Mouse (Mus musculus): Measurements from ENCODE around the gene Klf5.

Gene Klf5

DNA sequence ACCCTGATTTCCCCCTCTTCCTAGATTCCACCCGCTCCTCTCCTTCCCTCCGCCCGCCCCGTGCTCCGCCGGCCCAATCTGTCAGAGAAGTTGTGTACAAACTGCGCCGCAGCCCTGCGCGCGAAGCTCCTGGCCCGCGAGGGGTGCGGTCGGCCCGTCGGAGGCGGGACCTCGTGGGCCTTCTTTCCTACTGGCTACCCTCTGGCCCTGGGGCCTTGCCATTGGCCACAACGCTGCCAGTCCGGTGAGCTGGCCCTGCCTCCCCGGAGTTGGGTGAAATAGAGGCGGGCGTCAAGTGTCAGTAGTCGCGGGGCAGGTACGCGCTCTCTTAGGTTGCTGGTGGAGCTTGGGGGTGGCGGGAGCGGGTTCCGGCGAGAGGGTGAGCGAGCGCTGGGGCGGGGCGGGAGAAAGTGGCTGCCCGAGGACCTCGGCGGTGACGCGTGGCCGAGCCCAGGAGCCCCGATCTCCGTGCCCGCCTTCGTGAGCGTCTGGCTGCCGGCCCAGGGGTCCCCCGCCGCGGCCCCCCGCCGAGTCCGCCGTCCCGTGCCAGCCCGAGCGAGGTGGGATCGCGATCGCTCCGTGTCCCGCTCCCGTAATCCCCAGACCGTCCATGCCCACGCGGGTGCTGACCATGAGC is at the start of gene Klf5:
Gene Klf5 (plus strand): TSS at position 307 of the 637 bp plus-strand sequence.
- DNase-seq (ENCODE audit: low spot score in 2 of 2), result peak; percentile 71 to 72

DNA sequence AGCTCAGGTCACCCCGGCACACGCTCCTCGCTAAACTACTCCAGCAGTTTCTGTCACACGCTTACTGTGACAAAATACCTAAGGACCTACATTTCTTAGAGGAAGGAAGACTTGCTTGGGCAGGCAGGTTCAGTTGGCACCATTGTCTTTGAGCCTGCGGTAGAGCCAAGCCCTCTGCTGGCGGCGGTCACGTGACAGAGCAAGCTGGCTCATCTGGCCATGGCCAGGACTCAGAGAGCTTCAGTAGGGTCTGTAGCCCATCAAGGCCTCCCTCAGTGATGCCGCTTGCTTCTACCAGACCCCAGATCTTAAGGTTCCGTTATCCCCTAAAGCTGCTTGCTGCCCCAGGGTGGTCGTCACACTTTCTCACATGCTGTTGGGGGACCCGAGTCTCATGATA is 36.5 kb upstream of the Klf5 start:
- no peak for DNase-seq (ENCODE audit: low spot score in 2 of 2)

DNA sequence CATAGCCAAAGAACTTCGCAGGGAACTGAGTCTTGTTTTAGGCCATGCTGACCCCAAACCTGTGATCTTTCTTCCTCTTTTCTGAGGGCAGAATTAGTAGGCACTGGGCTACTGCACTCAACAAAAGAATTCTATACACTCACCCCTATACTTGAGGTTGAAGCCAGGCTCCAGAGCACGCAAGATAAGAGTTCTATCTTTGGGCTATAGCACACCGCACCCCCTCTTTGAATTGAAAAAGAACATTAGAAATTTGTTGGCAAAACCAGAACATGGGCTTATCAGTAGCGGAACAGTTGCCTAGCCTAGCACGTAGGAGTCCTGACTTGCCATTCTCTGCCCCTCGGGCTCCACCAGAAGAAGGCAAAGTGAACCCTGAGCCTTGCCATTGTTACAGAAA is 34.7 kb upstream of the Klf5 start:
- no peak for DNase-seq (ENCODE audit: low spot score in 2 of 2)

DNA sequence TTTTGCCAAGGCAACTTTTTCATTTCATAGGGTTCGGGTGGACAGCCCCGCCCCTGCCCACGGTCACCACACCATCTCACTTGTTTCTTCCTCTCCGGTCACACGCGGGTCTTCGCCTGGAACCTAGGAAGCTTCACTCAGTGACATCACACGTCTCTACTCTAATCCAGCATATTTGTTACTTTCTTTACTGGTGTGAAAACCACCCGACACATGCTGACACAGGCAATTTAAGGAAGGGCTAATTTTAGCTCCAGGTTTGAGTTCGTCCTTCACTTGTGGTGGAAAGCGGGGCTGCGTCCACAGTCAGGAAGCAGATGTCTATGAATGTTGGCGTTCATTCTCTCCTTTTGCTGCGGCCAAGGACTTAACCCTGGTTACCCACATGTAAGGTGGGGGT is 32.7 kb upstream of the Klf5 start:
- DNase-seq (ENCODE audit: low spot score in 2 of 2), result peak; percentile 5 to 14

DNA sequence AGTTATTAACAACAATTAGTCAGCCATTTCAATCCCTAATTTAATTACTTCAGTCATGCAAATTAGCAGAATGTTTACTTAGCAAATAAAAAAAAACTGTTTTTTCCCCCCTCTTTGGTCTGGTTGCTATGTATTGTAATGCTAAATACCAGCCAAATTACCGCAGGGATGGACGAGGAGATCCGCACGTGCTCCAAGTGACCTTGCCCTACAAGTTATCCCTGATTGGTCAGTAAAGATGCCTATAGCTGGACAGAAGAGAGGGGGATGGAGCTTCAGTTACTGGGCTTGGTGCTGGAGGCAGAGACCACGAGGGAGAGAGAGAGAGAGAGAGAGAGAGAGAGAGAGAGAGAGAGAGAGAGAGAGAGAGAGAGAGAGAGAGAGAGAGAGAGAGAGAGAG is 31.7 kb upstream of the Klf5 start:
- DNase-seq (ENCODE audit: low spot score in 2 of 2), result no peak

DNA sequence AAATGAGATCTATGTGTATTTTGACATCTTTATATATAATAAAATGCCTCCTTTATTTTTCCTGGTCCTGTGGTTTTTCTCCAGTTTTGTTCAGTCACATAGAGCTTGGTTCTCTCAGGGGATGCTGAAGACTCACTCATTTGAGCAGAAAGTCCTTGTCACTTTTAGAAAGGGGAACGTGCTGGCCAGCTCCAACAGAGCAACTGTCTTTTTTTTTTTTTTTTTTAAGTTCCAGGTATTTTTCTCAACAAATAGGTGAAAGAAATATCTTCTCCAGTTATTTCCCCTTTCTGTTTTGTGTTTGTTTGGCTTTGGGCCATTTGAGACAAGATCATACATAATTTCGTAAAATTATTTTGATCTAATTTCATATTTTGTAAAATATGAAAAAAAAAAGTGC is 24.4 kb upstream of the Klf5 start:
- DNase-seq (ENCODE audit: low spot score in 2 of 2), result no peak

DNA sequence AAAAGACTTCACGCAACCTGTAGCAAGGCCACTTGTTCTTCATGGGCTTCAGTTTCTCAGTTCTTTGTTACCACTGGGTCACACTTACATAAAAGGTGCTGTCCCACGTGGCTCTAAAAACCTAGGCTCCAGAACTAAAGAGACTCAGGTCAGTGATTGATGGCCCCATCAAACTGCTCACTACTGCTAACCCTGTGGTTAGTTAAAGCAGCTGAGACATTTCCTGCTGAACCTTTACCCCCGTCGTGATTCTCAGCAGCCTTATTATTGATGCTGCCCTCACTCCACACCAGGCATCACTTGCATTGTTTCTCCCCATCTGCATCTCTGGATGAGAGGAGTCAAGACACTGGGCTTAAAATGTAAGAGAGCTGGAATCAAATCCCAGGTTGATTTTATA is 22.7 kb upstream of the Klf5 start:
- no peak for DNase-seq (ENCODE audit: low spot score in 2 of 2)

DNA sequence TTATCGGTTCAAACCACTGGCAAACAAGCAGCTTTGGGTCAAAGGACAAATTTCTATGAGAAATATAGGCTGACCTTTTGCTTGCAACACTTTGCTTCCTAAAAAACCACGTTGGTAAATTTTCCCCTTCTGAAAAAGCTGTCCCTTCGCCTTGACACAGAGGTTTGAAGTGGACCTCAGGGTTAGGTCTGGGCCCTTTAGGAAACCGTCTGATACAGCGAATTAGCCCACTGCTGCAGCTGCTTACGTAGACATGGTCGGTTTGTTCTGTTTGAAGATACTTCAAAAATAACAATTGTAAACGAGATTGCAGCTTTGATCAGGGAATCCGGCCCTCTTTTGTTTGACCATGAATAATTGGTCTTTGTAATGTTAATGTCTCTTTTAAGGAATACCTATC is 20.2 kb upstream of the Klf5 start:
- no peak for DNase-seq (ENCODE audit: low spot score in 2 of 2)

DNA sequence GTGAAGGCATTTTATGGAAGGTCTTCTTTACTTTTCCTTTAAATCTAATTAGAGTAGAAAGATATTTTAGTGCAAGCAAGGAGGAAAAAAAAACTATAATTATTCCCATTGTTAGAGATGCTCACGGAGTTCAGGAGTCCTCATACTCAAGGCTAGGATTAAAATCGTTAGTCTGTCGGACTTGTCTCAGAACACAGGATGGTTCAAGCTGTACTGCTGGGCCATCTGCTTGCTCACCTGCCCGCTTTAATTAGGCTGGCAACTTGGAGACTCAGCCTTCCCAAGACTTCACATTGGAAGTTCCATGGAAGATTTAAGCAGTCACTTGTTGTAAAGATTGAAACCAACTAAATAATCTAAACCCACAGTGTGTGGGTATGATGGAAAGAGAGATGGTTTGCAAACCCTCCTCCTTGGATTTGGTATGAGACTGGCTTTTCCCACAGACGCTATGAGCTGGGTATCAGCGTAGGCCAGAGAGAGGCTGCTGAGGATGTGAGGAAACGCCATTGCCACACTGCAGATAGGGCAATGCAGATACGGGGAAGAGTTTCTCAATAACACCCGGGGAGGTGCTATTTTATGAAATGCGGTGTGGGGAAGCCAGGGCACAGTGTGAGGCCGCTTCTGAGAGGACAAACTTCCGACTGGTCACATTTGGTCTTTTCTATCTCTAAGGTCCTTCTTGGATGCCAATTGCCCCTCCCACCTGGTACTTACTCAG is 19.6 kb upstream of the Klf5 start:
- DNase-seq (ENCODE audit: low spot score in 2 of 2), result no peak

DNA sequence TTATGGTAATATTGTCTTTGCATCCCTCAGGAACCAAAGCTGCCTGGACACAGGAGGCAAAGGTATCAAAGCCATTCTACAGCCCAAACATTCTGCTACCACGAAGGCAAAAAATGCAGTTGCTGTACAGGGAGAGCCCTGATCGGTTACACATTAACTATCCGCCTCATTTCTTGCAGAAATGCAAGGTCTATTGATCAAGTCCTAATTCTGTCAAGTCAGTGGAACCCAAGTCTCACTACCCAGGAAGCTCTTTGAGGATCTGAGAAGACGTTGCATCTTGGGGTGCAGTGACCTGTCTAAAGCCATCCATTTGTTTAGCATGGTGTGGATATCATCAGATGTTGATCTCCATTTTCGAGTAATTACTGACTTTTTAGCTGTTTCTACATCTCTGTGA is 18.1 kb upstream of the Klf5 start:
- no peak for DNase-seq (ENCODE audit: low spot score in 2 of 2)

DNA sequence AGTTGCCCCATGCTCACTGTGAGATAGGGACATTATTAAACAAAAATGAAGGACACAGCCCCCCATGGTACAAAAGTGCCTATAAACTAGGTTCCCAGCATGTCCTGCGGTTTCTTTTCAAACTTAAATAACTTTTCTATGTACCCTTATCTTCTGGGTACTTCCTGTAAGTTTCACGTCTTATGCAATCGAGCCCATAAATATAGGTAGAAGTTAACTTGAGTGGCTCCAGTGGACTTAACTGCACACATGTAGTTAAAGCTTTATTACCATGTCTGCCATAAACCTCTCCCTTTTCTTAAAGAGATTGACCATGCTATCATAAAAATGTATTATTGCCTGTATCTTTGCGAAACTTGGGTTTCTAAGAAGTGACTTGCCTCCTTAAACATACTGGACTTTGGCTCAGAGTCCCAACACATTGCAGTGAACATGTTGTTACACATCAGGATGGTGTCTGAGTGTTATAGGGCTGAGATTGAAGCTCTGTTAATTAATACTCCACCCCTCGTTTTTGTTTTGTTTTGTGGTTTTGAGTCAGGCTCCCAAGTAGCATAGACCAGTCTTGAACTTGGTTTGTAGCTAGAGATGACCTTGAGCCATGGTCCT is 17.6 kb upstream of the Klf5 start:
- DNase-seq (ENCODE audit: low spot score in 2 of 2), result no peak

DNA sequence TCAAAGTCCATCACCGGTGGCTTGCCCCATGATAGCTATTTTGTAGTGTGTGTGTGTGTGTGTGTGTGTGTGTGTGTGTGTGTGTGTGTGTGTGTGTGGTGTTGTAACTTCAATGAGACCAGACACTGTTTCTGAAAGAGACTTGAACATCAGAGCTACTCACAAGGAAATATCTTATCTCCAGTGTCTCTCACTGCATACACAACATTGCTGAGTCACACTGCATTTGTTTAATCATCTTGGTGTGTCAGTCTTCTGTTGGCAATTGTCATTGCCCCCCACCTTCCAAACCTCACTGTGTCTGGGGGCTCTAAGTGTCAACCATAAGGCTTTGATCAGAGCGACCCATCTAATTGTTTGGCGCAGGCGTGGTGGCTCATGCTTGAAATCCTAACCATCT is 13.0 kb upstream of the Klf5 start:
- DNase-seq (ENCODE audit: low spot score in 2 of 2), result no peak

DNA sequence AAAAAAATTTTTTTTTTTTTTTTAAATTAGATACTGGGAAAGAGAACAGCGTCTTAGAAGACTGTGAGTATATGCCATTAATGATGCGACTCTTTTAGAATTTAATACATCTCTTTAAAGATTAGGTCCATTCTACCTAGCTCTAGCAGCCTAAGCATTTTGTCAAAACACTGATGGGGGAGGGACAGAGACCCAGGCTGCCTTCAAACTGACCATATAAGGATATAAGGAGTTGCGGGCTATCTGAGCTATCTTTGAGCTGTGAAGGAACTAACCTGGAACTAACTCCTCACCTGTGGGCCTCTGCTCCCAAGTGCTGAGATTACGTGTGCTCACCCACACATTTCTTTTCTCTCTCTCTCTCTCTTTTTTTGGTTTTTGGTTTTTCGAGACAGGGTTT is 6.3 kb upstream of the Klf5 start:
- no peak for DNase-seq (ENCODE audit: low spot score in 2 of 2)

DNA sequence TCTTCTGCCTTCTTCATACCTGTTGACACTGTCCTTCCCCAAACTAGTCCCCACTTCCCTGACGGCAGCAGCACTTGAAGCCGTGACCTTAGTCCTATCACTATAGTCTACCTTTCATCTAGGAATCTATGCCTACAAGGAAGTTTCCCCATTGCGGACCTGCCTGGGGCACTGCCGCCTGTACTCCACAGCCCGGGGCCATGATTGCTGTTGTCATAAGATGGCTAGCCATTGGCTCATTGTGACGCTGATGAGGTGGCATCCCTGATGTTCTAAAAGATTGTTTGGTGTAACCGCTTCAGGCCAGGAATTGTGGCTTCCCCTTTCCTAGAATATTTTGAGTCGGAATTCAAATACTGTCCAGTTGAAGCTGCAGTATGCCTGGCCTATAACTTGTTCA is 4.1 kb upstream of the Klf5 start:
- DNase-seq (ENCODE audit: low spot score in 2 of 2), result no peak

DNA sequence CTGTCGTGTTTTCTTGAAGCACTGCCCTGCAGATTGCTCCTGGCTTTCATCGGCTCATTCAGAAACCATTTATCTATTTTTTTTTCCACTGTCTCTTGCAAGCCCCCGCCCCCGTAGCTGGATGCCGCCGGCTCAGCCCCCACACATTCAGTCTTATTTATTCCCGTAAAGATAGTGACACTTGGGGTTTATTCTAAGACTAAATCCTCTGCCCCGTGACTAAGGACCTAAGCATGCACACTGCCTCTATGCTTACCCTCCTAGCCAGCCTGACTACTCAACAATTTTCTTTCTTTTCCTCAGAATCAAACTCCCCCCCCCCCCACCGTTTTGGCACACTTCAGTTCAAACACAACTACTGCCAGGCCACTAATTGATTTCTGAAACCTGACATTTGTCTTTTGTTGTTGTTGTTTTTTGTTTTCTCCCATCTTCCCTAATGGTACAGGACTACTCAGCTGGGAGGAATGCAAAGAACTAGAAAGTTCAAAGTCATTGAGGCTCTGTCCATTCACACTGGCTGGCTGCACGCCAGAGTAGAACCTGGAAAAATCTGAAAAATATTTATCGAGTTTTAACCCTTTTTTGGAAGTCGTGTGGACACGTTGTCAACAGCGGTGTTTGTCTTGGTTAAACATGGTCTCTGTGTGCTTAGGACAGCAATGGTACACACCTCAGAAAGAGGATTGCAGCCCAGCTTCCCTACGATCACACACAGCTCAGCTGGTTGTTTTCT is 2.7 kb upstream of the Klf5 start:
- DNase-seq (ENCODE audit: low spot score in 2 of 2), result no peak

DNA sequence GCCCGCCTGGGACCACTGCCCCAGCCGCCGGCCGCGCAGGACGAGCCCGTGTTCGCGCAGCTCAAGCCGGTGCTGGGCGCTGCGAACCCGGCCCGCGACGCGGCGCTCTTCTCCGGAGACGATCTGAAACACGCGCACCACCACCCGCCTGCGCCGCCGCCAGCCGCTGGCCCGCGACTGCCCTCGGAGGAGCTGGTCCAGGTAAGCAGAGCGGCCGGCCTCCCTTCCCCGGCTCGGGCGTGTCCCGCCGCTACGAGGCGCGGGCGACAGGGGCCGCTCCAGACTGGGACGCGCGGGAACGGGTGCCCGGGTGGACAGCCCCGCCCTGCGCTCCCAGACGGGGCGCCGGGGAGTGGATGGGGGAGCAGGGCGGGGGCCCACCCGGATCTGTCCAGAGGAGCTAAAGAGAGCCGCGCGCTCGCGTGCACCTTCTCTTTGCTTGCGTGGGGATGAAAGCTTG is 561 bp downstream of the Klf5 start:
- peak in 1 of 2 experiments; percentile 4 for DNase-seq (ENCODE audit: low spot score in 2 of 2)

DNA sequence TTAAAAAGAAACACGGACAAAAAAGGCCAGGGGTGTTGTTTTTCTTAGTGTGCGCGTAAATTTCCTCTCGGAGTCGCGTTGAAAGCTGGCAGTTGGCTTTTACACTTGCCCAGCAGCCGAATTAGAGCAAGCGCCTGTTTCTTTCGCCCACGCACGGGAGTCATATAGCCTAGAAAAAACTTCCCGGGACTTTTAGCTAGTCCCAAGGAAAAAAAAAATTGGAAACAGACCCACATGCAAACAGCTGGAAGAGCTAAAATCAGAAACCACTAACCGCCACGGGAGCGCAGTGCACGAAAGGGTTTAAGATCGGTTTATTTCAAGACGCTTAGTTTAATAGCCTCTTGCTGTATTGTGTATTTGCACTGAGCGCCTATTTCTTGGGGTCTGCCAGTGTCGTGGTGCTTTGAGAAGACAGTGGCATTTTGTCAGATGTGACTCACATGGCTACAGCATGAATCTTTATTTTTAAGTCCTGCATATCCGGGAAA is 1.3 kb downstream of the Klf5 start:
- no peak for DNase-seq (ENCODE audit: low spot score in 2 of 2)

DNA sequence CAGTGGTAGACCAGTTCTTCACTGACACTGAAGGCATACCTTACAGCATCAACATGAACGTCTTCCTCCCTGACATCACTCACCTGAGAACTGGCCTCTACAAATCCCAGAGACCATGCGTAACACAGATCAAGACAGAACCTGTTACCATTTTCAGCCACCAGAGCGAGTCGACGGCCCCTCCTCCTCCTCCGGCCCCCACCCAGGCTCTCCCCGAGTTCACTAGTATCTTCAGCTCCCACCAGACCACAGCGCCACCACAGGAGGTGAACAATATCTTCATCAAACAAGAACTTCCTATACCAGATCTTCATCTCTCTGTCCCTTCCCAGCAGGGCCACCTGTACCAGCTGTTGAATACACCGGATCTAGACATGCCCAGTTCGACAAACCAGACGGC is 3.0 kb downstream of the Klf5 start:
- no peak for DNase-seq (ENCODE audit: low spot score in 2 of 2)

DNA sequence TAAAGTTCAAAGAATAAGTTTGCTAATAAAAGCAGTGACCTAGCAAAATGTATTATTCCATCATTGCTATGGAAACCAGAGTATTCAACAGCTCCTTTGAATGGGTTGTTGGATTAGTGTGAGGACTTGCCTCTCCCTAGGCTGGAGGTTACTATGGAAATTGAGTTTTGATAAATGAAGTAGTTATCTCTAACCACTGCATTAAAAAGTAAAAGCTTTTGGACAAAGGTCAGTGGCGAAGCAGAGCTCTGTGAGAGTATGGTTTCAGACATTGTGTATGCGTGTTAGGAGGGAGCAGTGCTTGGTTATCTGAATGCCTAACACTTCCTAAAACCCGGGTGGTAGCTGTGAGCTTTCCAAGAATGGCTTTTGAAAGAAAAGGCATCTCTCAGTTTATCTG is 5.9 kb downstream of the Klf5 start:
- no peak for DNase-seq (ENCODE audit: low spot score in 2 of 2)

DNA sequence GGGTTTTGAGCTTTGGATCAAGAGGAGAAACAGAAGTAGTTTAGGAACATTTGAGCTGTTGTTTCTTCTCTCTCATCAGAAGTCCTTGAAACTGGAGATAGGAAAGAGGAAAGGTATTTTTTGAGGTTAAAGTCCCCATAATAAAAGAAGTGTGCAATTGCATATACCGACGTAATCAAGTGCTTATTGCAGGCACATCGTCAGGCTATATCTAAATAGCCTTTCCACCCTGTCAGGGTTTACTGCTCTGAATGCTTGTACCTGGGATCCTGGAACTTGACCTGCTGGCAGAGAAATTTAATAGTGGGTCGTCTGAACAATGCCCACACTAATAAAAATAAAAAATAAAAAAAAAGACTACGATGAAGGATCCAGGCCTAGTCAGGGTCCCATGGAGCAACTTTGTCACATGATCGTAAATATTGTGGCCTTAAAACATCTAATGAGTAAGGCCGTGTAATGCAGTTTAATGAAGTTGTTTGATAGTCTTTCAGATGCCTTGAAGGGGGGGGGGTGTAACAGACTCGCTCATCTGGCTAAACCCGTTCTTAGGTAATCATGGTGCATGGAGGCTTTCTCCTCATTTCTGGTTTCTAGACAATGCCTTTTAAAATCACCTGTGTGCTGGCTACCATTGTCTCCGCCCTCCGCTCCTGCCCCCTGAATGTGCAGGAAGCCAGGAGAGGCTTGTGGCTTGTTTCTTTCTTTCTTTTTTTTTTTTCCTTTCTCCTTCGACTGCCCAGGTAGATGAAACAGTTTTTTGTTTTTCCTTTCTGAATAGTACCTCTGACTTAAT is 6.7 kb downstream of the Klf5 start:
- DNase-seq (ENCODE audit: low spot score in 2 of 2), result no peak

DNA sequence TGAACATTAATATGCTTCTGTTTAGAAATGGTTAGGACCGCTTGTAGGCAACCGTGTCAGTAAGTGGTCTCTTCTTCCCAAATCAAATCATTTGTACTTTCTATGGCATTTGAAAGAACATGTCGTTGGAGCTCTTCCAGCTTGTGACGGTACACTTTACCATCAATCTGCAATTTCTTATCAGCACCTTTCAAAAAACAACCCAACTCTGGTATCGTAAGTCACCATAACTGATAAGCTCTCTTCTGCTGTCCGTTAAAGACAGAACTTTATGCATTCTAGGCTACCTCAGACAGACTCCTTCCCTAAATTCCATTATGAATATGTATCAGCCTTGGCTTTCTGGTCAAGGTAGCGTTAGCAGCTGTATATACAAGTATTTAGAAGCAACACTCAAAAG is 7.9 kb downstream of the Klf5 start:
- DNase-seq (ENCODE audit: low spot score in 2 of 2), result no peak

DNA sequence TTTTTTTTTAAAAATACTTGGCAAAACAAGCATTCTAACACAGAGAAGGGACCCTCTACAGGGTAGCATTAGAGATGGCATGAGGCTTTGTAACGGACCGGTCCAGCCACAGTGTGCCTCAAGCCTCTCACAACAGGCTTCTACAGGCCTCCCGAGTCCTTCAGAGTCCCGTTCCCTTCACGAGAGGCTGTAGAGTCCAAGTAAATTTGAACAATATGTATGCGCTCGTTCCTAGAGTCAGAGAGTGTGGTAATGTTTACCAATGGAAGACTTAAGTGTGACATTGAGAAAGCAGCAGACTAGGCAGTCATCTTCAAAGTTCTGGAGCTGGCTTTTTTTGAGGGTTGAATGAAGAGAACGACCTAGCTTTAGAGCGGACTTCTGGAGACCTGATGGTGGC is 11.1 kb downstream of the Klf5 start:
- DNase-seq (ENCODE audit: low spot score in 2 of 2), result no peak
